Mouse (Mus musculus): Measurements from ENCODE around the gene Gm21897.
A peak's percentile ranks its signal among the peaks of the same experiment; 100 is the strongest.
"Not testable (repeated sequence)": the region's sequence is repeated elsewhere in the genome, so short reads cannot be mapped to it uniquely, and the experiment has no call there.

Gm21897 gene

GRCm38 (mm10) chr16:15317158-15317557 is at the start of gene Gm21897:
Gene Gm21897 (plus strand): TSS chr16:15317458.
- not testable (repeated sequence) for DNase-seq (ENCODE audit: low read depth, low spot score)

DNA sequence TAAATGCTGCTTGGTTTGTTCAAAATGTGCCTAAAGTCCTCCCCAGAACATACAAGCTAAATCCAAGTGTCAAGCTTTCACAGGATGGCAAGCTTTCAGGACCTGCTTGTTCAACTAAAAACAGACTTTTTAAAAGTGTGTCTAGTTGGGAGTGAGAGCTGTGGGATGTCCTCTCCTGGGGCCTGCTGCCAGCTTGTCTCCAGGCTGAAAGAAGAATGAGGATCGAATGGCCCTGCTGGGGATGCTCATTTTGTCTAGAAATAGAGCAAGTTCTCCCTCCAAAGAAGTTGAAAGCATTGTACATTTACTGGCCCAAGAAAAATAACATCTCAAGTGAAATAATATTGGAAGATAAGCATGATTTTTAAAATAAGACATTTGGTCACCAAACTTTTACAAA is 45.0 kb upstream of the Gm21897 start:
- no peak for DNase-seq (ENCODE audit: low read depth, low spot score)

GRCm38 (mm10) chr16:15277461-15277860 is 39.8 kb upstream of the Gm21897 start:
- no peak for DNase-seq (ENCODE audit: low read depth, low spot score)

DNA sequence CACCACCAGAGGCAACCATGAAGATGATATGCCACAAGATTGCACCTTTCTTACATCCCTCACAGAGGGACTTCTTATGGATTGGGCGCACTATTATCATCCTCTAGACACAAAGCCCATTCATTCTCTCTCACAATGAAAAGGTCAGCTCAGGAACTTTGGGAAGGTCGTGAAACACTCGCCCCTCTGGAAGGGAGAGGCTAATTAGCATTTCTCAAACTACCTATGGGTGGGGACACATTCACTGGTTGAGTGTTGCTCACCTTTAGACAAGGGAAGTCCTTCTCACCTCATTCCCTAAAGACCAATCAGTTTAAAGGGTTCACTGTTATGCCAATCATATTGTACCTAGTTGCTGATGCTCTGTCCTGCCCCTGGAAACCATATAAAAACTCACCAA is 24.2 kb upstream of the Gm21897 start:
- no peak for DNase-seq (ENCODE audit: low read depth, low spot score)

GRCm38 (mm10) chr16:15294289-15294688 is 23.0 kb upstream of the Gm21897 start:
- DNase-seq (ENCODE audit: low read depth, low spot score), result no peak

GRCm38 (mm10) chr16:15294911-15295659 is 22.2 kb upstream of the Gm21897 start:
- peak; percentile 42 for DNase-seq (ENCODE audit: low read depth, low spot score)

DNA sequence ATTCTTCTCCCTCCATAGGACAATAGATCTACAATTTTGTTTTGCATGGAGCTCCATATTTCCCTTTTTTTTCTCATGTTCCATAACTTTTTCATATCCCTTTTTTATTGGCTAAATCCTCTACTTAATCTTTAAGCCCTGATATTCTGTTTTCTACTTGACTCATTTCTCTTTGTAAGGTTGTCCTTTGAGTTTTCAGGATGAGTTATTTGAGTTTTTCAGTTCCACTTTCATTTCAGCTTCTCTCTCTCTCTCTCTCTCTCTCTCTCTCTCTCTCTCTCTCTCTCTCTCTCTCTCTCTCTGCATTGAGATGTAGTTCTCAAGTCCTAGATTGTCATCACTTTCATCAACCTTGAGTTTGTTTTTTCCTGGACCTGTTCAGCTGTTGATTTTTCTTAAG is 17.3 kb downstream of the Gm21897 start:
- DNase-seq (ENCODE audit: low read depth, low spot score), result no peak

DNA sequence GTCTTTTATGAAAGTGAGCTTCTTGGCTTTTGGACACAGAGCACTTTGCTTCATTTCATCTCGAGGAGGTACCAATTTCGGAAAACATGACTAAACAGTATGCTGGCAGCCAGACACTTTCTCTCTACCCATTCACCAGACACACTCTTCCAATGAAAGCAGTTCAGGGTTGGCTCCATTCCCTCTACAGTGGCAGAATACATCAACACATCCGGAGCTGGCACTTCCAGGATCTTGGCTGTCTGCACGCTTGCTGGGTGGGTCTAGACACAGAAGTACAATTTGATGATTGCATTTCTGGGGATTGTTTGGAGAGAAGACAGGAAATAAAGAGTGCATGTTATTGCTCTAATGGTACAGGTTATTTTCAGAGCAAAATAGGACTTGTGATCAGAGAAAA is 21.8 kb downstream of the Gm21897 start:
- no peak for DNase-seq (ENCODE audit: low read depth, low spot score)

GRCm38 (mm10) chr16:15346045-15346444 is 28.8 kb downstream of the Gm21897 start:
- no peak for DNase-seq (ENCODE audit: low read depth, low spot score)

DNA sequence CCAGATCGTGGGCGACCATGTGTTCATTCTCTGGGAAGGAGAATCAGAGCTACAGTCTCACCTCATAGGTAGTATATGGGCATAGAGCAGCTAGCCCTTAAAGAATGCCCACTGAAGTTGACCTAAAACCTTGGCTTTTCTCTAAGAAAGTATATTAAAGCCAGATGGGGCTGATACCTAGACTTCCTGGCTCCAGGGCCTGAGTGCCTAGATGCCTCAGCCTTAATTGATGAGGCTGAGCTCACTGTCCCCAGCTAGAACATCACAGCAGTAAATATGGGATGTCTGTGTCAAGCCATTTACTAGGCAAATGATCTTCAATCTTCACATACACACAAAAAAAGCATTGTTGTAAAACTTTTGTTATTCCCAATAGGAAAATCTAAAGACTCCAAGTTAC is 32.1 kb downstream of the Gm21897 start:
- DNase-seq (ENCODE audit: low read depth, low spot score), result no peak

DNA sequence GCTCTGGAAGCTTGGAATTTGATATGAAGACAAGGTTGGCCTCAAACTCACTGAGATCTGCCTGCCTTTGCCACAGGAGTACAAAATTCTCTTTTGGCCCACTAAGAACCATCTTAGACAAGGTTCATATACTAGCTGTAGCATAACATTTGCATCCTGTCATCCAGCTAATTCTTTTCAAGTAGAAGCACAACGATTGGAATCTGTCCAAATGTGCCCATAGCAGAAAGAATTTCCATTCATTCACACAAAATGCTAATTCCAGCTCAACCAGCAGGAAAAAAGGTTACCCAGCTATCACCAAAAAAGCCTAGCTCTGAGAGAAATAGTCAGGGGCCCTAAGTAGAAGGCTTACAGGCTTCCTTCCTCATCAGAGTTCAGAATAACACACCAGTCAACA is 34.0 kb downstream of the Gm21897 start:
- DNase-seq (ENCODE audit: low read depth, low spot score), result no peak

DNA sequence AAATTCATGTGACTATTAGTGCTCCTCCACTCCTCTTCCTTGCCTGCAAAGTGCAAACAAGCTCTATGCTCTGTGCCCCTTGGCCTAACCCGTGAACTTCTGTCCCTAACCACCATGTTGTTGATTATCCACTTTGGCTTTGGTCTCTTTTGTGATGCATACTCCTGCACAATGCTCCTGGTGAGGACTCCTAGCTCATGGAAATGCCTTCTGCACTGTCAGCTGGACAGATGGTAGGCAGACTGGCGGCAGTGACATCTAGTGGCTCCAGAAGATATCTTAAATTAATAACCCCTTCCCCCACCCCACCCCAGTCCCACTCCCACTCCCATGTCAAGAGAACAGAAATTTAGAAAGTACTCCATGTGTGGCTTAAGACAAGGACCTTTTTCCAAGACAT is 35.1 kb downstream of the Gm21897 start:
- DNase-seq (ENCODE audit: low read depth, low spot score), result no peak

DNA sequence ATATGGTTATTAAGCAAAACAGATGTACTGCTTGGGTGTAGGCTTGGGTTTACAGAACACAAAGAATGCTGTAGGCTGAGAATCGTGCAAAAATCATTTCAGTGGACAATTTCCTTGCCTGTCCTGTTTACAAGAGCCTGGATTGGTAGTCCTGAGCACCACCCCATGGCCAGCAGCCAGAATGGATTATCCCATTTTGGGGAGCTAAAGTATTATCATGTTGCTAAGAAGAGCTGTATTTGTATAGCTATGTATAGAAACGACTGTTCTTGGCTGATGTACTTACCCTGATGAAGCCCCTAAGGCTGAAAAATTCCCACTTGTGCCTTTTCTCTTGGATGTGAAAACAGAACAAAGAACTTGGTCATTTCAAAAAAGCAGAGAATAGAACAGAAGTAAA is 37.6 kb downstream of the Gm21897 start:
- no peak for DNase-seq (ENCODE audit: low read depth, low spot score)

GRCm38 (mm10) chr16:15355339-15355738 is 38.1 kb downstream of the Gm21897 start:
- DNase-seq (ENCODE audit: low read depth, low spot score), result peak; percentile 61

DNA sequence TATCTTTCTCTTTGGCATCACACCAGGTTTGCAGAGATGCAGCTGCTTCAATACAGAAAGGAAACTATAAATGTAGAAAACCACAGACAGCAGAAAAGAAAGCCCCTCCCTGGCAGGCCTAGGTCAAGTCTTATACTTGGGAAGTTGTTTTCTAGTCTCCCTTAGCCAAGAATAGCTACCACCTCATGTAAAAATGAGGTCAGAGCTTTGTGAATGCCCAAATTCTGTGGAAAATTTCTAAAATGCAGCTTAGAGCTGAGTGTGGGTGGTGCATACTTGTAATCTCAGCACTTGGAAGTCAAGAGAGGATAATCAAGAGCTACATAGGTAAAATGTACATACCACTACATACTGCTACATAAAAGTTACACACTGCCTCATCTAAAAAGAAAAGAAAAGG is 40.5 kb downstream of the Gm21897 start:
- no peak for DNase-seq (ENCODE audit: low read depth, low spot score)

DNA sequence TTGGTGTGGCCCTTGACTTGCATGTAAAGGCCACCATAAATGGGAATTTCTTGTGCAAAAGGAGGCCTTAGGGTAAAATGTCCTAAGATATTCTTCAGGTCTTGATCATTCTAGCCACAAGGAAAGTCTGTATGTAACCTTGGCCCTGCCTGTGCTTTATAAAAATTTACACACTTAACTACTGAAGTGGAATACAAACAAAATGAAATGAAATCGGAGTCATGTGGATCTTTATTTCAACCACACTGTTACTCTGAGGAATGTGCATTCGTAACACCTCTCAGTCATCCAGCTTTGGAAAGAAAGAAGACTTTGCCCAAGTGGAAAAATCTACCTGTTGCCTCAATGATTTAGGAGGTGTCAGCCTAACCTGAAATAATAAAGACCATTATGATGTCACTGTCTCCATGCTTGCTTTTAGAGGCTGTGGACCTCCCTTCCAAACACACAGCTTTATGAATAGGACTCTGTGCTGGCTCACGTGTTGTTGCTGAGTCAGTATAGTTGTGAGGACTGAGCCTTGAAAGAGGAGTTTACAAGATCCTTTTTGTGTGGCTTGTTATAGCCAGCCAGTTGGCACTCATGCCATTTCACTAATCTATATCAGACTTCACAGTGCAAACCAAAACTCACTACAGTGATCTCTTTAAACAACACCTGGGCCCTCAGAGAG is 42.0 kb downstream of the Gm21897 start:
- DNase-seq (ENCODE audit: low read depth, low spot score), result no peak

- DNase-seq (ENCODE audit: low read depth, low spot score), result no peak
These were observed 43.6 kb downstream of the Gm21897 start for GRCm38 (mm10) chr16:15360825-15361224.

All from skeletal muscle tissue, adult 2 months (tissue).